Mouse (Mus musculus): ENCODE data around the gene Ciao2b. TPM values are rescaled to one million over a fixed set of nuclear protein-coding genes. Genes with fewer than 3 reads are reported as not detected.

The Ciao2b gene
- total and polyA plus RNA-seq, 2 experiments from 2014 or later = 61.9 to 108 TPM

DNA sequence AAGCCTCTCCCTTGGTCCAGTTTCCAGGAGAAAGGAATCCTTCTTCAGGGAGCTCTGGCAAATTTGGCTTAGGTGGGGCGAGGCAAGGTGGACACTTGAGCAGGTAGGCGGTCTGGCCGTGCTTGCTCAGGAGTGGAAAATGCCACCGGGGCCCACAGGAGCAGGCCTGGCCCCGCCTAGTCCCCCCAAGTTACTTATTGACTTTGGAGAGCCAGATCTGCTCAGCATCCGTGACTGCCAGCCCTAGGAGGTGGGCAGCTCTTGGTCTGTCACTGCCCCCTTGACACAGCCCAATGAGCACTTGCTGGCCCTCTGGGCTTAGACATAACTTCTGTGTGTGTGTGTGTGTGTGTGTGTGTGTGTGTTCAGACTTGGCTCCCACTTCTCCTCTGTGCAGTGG is 17.6 kb downstream of the Ciao2b start, which contains the start of gene Cdh16:
Gene Cdh16, minus strand, starts transcription at position 236 of the 400 bp plus-strand sequence.
- TF ChIP-seq CTCF (IDR thresholded peaks at IDR 0.05; ENCODE audit: low read depth) = no peak
- no peak for DNase-seq
- Histone ChIP-seq H3K36me3 (ENCODE audit: insufficient read depth) (no peaks in the 10 kb centered on the region), H3K9me3 (ENCODE audit: low read length) (no peaks in the 10 kb centered on the region), H3K4me3 (ENCODE audit: low read depth, low read length) (no peak within 1 kb of the TSS), H3K27ac (ENCODE audit: low read depth, low read length) (no peak within 1 kb of the TSS), H3K9ac (no peak within 1 kb of the TSS), H3K4me1 (ENCODE audit: insufficient read depth) (no peaks in the 10 kb centered on the region), H3K27me3 (ENCODE audit: insufficient read depth, low read length) (no peaks in the 10 kb centered on the region), H3K4me2 (ENCODE audit: low read depth) (no peak within 1 kb of the TSS)
- WGBS = 79% methylated on average over 6 of the region's 6 CpGs
- no peak for ATAC-seq

DNA sequence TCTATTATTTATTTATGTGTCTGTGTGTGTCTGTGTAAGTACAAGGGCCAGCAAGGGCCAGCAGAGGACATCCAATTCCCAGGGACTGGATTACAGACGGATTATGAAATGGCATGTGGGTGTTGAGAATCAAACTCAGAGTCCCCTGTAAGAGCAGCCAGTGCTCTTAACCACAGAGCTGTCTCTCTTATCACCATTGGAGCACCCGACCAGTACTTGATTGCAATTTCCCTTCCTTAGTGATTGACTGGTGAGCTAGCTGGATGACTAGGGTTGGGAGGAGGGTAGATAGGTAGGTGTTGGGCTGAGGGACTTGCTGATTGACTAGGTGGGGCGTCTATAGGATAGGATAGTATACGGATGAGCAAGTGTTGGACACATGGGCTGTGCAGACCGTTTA is 21.0 kb downstream of the Ciao2b start:
- no peak overlapping the region for H3K27ac ChIP-seq (ENCODE audit: low read depth, low read length)
- DNase-seq (no peak), ATAC-seq (no peak)
- no peak overlapping the region for H3K4me3 ChIP-seq (ENCODE audit: low read depth, low read length)
- no peaks in the 10 kb centered on the region for H3K9me3 ChIP-seq (ENCODE audit: low read length)
- no peaks in the 10 kb centered on the region for H3K27me3 ChIP-seq (ENCODE audit: insufficient read depth, low read length)
- no peak overlapping the region for H3K9ac ChIP-seq
- H3K4me2 ChIP-seq (ENCODE audit: low read depth) = no peak overlapping the region
- H3K4me1 ChIP-seq (ENCODE audit: insufficient read depth) = no peaks in the 10 kb centered on the region
- no peak for TF ChIP-seq CTCF (IDR thresholded peaks at IDR 0.05; ENCODE audit: low read depth)
- no peaks in the 10 kb centered on the region for H3K36me3 ChIP-seq (ENCODE audit: insufficient read depth)
- WGBS = 77% methylated on average over 5 of the region's 5 CpGs

DNA sequence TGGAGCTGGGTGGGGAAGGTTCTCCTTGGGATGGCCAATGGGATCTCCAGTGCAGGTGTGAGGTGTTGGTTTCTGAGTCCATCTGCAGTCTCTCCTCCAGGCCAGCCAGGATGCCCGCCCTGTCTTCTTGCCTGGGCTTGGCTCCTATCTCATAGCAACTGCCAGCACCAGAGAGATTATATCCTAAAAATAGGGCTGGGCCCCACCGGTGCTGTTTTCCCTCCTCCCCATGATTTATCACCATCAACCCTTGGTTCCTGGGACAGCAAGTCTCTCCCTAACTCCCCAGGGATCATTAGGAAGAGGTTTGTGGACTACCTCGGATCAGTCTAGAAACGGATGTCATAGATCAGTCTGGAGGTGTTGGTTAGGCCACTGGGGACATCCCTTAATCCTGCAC is 28.6 kb downstream of the Ciao2b start:
- 90% methylated on average over 4 of the region's 4 CpGs for WGBS
- no peak for ATAC-seq
- Histone ChIP-seq H3K4me3 (ENCODE audit: low read depth, low read length) (no peak overlapping the region), H3K9me3 (ENCODE audit: low read length) (no peaks in the 10 kb centered on the region), H3K27me3 (ENCODE audit: insufficient read depth, low read length) (no peaks in the 10 kb centered on the region), H3K27ac (ENCODE audit: low read depth, low read length) (no peak overlapping the region), H3K36me3 (ENCODE audit: insufficient read depth) (no peaks in the 10 kb centered on the region), H3K4me2 (ENCODE audit: low read depth) (no peak overlapping the region), H3K4me1 (ENCODE audit: insufficient read depth) (no peaks in the 10 kb centered on the region), H3K9ac (no peak overlapping the region)
- DNase-seq = no peak
- no peak for TF ChIP-seq CTCF (IDR thresholded peaks at IDR 0.05; ENCODE audit: low read depth)

DNA sequence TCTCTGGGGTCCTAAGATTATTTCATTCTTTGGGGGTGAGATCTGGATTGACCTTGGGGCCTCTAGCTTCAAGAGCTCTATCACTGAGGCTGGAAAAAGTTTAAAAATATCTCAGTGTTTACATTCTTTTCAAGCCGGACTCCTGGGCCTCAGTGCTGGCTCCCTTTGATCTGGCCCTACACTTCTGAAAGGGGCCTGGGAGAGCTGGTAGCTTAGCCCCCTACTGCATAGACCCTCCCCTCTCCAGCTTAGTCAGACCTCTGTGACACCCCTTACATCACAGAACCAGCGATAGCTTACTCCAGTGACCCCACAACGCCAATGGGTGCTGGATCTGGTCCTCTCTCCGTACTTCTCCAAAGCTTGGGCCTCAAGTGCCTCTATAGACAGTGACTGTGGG is 30.2 kb downstream of the Ciao2b start:
- no peaks in the 10 kb centered on the region for H3K27me3 ChIP-seq (ENCODE audit: insufficient read depth, low read length)
- DNase-seq = no peak
- no peaks in the 10 kb centered on the region for H3K36me3 ChIP-seq (ENCODE audit: insufficient read depth)
- no peak overlapping the region for H3K4me3 ChIP-seq (ENCODE audit: low read depth, low read length)
- no peak overlapping the region for H3K27ac ChIP-seq (ENCODE audit: low read depth, low read length)
- no peak overlapping the region for H3K9ac ChIP-seq
- no peak overlapping the region for H3K4me2 ChIP-seq (ENCODE audit: low read depth)
- no peaks in the 10 kb centered on the region for H3K4me1 ChIP-seq (ENCODE audit: insufficient read depth)
- WGBS = 74% methylated on average over 4 of the region's 4 CpGs
- TF ChIP-seq CTCF (IDR thresholded peaks at IDR 0.05; ENCODE audit: low read depth) = no peak
- ATAC-seq = no peak
- H3K9me3 ChIP-seq (ENCODE audit: low read length) = no peaks in the 10 kb centered on the region

DNA sequence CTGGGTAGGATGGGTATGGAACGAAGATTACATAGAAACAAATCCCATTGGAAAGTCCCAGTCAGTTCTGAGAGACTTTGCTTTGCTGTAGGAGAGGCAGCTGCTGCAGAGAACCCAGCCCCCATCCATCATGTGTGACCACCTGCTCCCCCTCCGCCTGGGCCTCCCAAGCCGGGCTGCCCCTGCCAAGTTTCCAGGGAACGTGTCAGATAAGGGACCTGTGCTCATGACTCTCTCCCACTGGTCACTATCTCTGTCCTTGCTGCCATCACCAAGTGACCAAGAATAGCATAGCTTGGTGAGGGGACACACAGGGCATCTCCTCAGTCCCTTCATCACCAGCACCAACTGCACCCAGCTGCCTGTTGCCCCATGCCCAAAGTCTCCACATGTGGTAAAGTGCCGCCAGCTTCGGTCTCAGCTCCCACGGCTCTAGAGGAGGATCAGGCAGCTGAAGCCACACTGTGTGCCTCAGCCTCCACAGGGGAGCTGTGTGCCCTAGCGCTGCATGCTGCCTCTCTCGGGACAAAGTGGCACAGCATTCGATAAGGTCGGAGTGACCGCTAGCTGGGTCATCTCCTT is 31.5 kb downstream of the Ciao2b start:
- Histone ChIP-seq H3K9me3 (ENCODE audit: low read length) (no peaks in the 10 kb centered on the region), H3K27ac (ENCODE audit: low read depth, low read length) (no peak overlapping the region), H3K9ac (no peak overlapping the region), H3K4me2 (ENCODE audit: low read depth) (no peak overlapping the region), H3K27me3 (ENCODE audit: insufficient read depth, low read length) (no peaks in the 10 kb centered on the region), H3K36me3 (ENCODE audit: insufficient read depth) (no peaks in the 10 kb centered on the region), H3K4me3 (ENCODE audit: low read depth, low read length) (no peak overlapping the region), H3K4me1 (ENCODE audit: insufficient read depth) (no peaks in the 10 kb centered on the region)
- WGBS = 81% methylated on average over 12 of the region's 12 CpGs
- DNase-seq (no peak), ATAC-seq (no peak)
- no peak for TF ChIP-seq CTCF (IDR thresholded peaks at IDR 0.05; ENCODE audit: low read depth)

DNA sequence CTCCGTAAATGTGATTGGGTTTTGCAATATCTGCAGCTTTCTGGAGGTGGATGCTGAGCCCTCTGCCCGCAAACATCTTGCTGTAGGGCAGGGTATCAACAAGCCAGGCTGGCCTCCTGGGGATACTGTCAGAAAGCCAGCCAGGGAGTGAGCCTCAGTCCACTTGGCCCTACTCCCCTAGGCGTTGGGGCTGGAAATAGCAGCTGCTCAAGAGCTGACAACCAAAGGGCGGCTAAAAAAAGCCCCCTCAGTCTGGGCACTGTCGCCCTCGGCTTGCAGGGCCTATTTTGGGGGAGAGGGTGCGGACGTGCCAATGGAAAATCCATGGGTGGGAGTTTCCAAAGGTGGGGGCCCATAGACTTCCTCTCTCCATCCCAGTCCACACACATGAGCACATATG is 32.5 kb downstream of the Ciao2b start:
- H3K4me1 ChIP-seq (ENCODE audit: insufficient read depth) = no peaks in the 10 kb centered on the region
- DNase-seq (no peak), ATAC-seq (no peak)
- H3K4me3 ChIP-seq (ENCODE audit: low read depth, low read length) = no peak overlapping the region
- no peak overlapping the region for H3K27ac ChIP-seq (ENCODE audit: low read depth, low read length)
- 71% methylated on average over 8 of the region's 8 CpGs for WGBS
- no peaks in the 10 kb centered on the region for H3K9me3 ChIP-seq (ENCODE audit: low read length)
- TF ChIP-seq CTCF (IDR thresholded peaks at IDR 0.05; ENCODE audit: low read depth) = no peak
- no peak overlapping the region for H3K9ac ChIP-seq
- no peaks in the 10 kb centered on the region for H3K36me3 ChIP-seq (ENCODE audit: insufficient read depth)
- no peak overlapping the region for H3K4me2 ChIP-seq (ENCODE audit: low read depth)
- no peaks in the 10 kb centered on the region for H3K27me3 ChIP-seq (ENCODE audit: insufficient read depth, low read length)

DNA sequence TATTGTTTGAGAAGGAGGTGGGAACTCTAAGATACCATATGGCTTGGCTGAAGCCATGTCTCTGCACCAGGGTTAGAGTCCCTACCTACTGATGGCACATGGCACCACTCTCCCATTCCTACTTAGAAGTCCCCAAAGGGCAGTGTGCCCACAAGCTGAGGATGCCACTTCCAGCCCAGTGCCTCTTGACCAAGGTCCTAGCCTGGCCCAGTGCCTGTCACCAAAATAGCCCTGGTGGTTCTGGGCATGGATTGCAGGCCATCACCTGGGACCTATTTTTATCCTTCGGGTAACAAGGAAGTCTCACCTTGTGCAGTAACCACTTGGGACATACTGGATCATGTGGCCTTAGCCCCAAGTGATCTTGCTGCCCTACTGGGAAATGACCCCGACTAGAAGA is 33.8 kb downstream of the Ciao2b start:
- Histone ChIP-seq H3K27me3 (ENCODE audit: insufficient read depth, low read length) (no peaks in the 10 kb centered on the region), H3K9ac (no peak overlapping the region), H3K27ac (ENCODE audit: low read depth, low read length) (no peak overlapping the region), H3K9me3 (ENCODE audit: low read length) (no peaks in the 10 kb centered on the region), H3K4me1 (ENCODE audit: insufficient read depth) (no peaks in the 10 kb centered on the region), H3K4me3 (ENCODE audit: low read depth, low read length) (no peak overlapping the region), H3K36me3 (ENCODE audit: insufficient read depth) (no peaks in the 10 kb centered on the region), H3K4me2 (ENCODE audit: low read depth) (no peak overlapping the region)
- WGBS = 68% methylated on average over 2 of the region's 2 CpGs
- DNase-seq (no peak), ATAC-seq (no peak)
- no peak for TF ChIP-seq CTCF (IDR thresholded peaks at IDR 0.05; ENCODE audit: low read depth)

Measured in forebrain, postnatal 0 days (tissue).